Mouse (Mus musculus) hindbrain, embryonic 14.5 days (tissue): ENCODE measurements at regions not wholly inside any gene's neighbourhood (a gene's known extent, or its start where the extent isn't known, plus 50 kb on each side); places are given as distances from the start of the nearest gene placed in this dataset.

Experiments
- ATAC-seq: fragments of 200-750 bp; cut with Nextera tagmentation; 2 replicates; pipeline ENCODE4 v1.8.0; 2017; ENCODE audit warnings: moderate number of reproducible peaks, mild to moderate bottlenecking, moderate TSS enrichment, moderate library complexity; ENCODE audit not compliant: low FRiP score
- DNase-seq: peaks from one replicate; pipeline ENCODE4 v3.0.0-alpha.2; 2015; ENCODE audit warnings: low spot score
- H3K27ac ChIP-seq: fragments of 300-500 bp; sonication (generic); 2 replicates; pipeline ENCODE4 v1.5.1; 2014; ENCODE audit warnings: mild to moderate bottlenecking, moderate library complexity
- H3K27me3 ChIP-seq: fragments of 300-500 bp; sonication (generic); 2 replicates; pipeline ENCODE4 v1.6.1; 2014; ENCODE audit warnings: mild to moderate bottlenecking, low read length, mixed read lengths; ENCODE audit not compliant: control insufficient read depth, insufficient read depth
- H3K36me3 ChIP-seq: fragments of 300-500 bp; sonication (generic); replicated peaks from 2 replicates; pipeline ENCODE4 v1.6.1; 2014; ENCODE audit not compliant: control insufficient read depth, insufficient read depth
- H3K4me1 ChIP-seq: fragments of 300-500 bp; sonication (generic); replicated peaks from 2 replicates; pipeline ENCODE4 v1.6.1; 2014; ENCODE audit warnings: antibody characterized with exemption, low read length, mixed read lengths; ENCODE audit not compliant: control insufficient read depth, insufficient read depth
- H3K4me2 ChIP-seq: fragments of 300-500 bp; sonication (generic); replicated peaks from 2 replicates; pipeline ENCODE4 v1.6.1; 2014; ENCODE audit warnings: mild to moderate bottlenecking, moderate library complexity
- H3K4me3 ChIP-seq: fragments of 300-500 bp; sonication (generic); replicated peaks from 2 replicates; pipeline ENCODE4 v1.5.1; 2014; ENCODE audit warnings: mild to moderate bottlenecking, low read length
- H3K9ac ChIP-seq: fragments of 300-500 bp; sonication (generic); 2 replicates; pipeline ENCODE4 v1.6.1; 2014
- H3K9me3 ChIP-seq: fragments of 300-500 bp; sonication (generic); 2 replicates; pipeline ENCODE4 v1.6.1; 2016; ENCODE audit warnings: low read length; ENCODE audit not compliant: control insufficient read depth
- WGBS: fragments of 180-500 bp; shearing (Covaris S2); extraction: QIAGEN DNeasy Blood & Tissue Kit; methylation state at CpG from one replicate; pipeline ENCODE4 v1.1.7; 2014; 5-methylcytosine and 5-hydroxymethylcytosine counted together

- Histone ChIP-seq H3K4me3 (no peak overlapping the region), H3K27ac (no peak overlapping the region), H3K27me3 (no peaks in the 10 kb centered on the region), H3K9me3 (no peaks in the 10 kb centered on the region), H3K4me1 (no peaks in the 10 kb centered on the region), H3K9ac (no peak overlapping the region), H3K4me2 (no peak overlapping the region), H3K36me3 (no peaks in the 10 kb centered on the region)
- 88% methylated on average over 3 of the region's 3 CpGs for WGBS
- no peak for DNase-seq
- ATAC-seq: no peak
These were observed 64.8 kb upstream of the Ogfrl1 start for GRCm38 (mm10) chr1:23462411-23462810.

GRCm38 (mm10) chr1:23464081-23464480 lies 66.5 kb upstream of the Ogfrl1 start:
- H3K27me3 ChIP-seq: no peaks in the 10 kb centered on the region
- no peak overlapping the region for H3K4me3 ChIP-seq
- H3K4me2 ChIP-seq: no peak overlapping the region
- 75% methylated on average over 3 of the region's 3 CpGs for WGBS
- no peaks in the 10 kb centered on the region for H3K36me3 ChIP-seq
- H3K9me3 ChIP-seq: no peaks in the 10 kb centered on the region
- H3K4me1 ChIP-seq: no peaks in the 10 kb centered on the region
- no peak overlapping the region for H3K27ac ChIP-seq
- no peak overlapping the region for H3K9ac ChIP-seq
- ATAC-seq (no peak), DNase-seq (no peak)

GRCm38 (mm10) chr1:23466340-23466739 lies 68.8 kb upstream of the Ogfrl1 start:
- H3K36me3 ChIP-seq: no peaks in the 10 kb centered on the region
- 68% methylated on average over 7 of the region's 7 CpGs for WGBS

DNA sequence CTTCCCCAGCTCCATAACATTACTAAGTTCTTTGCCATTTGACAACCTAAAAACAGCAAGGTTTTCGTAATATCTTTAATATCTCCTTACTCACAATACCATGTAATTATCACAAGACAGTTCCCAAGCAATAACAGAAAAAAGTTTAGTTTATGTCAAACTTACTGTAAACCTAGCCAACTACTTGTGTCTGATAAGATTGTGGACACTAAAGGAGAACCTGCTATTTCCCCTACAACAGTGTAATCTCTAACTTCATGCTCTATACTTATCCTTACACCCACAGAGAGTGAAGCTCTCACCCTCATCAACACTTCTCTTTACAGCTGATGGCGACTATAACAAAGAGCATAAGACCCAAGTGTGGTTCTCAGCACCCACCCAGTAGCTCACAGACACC lies 69.8 kb upstream of the Ogfrl1 start:
- Histone ChIP-seq H3K36me3 (no peaks in the 10 kb centered on the region), H3K4me3 (no peak overlapping the region), H3K4me1 (no peaks in the 10 kb centered on the region), H3K27ac (no peak overlapping the region), H3K9ac (no peak overlapping the region), H3K27me3 (no peaks in the 10 kb centered on the region), H3K9me3 (no peaks in the 10 kb centered on the region), H3K4me2 (no peak overlapping the region)
- WGBS: 93% methylated on average over 2 of the region's 2 CpGs
- DNase-seq (no peak), ATAC-seq (no peak)

More at GRCm38 (mm10) chr1:23466340-23466739, 68.8 kb upstream of the Ogfrl1 start:
- DNase-seq (no peak), ATAC-seq (no peak)
- H3K9ac ChIP-seq: no peak overlapping the region
- H3K9me3 ChIP-seq: no peaks in the 10 kb centered on the region
- H3K4me3 ChIP-seq: no peak overlapping the region
- no peak overlapping the region for H3K27ac ChIP-seq
- H3K4me1 ChIP-seq: no peaks in the 10 kb centered on the region
- no peak overlapping the region for H3K4me2 ChIP-seq
- no peaks in the 10 kb centered on the region for H3K27me3 ChIP-seq

- Histone ChIP-seq H3K9ac (no peak overlapping the region), H3K4me2 (no peak overlapping the region), H3K27me3 (no peaks in the 10 kb centered on the region), H3K9me3 (no peaks in the 10 kb centered on the region), H3K4me3 (no peak overlapping the region), H3K36me3 (no peaks in the 10 kb centered on the region), H3K4me1 (no peaks in the 10 kb centered on the region), H3K27ac (no peak overlapping the region)
- ATAC-seq (no peak), DNase-seq (no peak)
- 86% methylated on average over 5 of the region's 5 CpGs for WGBS
These were observed 83.3 kb upstream of the Ogfrl1 start for GRCm38 (mm10) chr1:23480776-23481320.

- Histone ChIP-seq H3K4me3 (no peak overlapping the region), H3K4me2 (no peak overlapping the region), H3K9ac (no peak overlapping the region), H3K9me3 (no peaks in the 10 kb centered on the region), H3K4me1 (no peaks in the 10 kb centered on the region), H3K36me3 (no peaks in the 10 kb centered on the region), H3K27ac (no peak overlapping the region), H3K27me3 (no peaks in the 10 kb centered on the region)
- 61% methylated on average over 1 of the region's 1 CpGs for WGBS
- DNase-seq (no peak), ATAC-seq (no peak)
These were observed 87.0 kb upstream of the Ogfrl1 start for GRCm38 (mm10) chr1:23484566-23484965.

DNA sequence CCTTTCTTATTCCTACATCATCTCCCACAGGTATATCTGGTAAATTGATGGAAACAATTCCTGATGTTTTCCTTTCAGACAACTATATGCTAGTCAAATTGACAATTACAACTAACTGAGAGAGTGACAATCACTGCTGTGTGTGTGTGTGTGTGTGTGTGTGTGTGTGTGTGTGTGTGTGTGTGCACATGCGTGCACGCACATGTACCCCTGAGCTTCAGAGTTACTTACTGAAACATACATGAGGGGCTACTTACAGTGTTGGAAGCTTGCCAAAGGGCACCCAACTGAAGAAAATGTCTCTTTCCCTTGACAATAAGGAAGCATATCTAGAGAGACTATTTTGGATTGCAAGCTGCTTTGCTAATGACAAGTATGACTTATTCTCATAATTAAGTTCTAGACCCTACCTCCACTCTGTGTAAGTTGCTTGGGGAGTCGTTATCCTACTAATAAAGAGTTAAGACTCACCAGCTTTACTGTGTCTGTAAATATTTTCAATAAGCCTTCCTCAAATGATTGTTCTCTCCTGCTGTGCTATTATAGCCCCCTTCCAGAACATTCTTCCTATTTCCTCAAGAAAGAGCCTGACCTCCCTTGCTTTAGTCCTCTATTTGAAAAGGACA lies 87.7 kb upstream of the Ogfrl1 start:
- no peaks in the 10 kb centered on the region for H3K36me3 ChIP-seq
- H3K4me1 ChIP-seq: peaks cover 3% of the 10 kb centered on the region
- H3K9ac ChIP-seq: no peak overlapping the region
- H3K27ac ChIP-seq: no peak overlapping the region
- H3K27me3 ChIP-seq: no peaks in the 10 kb centered on the region
- 89% methylated on average over 3 of the region's 3 CpGs for WGBS
- no peak for DNase-seq
- no peak overlapping the region for H3K4me3 ChIP-seq
- H3K9me3 ChIP-seq: no peaks in the 10 kb centered on the region
- no peak overlapping the region for H3K4me2 ChIP-seq
- no peak for ATAC-seq

- no peak overlapping the region for H3K4me2 ChIP-seq
- H3K4me3 ChIP-seq: no peak overlapping the region
- ATAC-seq (no peak), DNase-seq (no peak)
- no peak overlapping the region for H3K9ac ChIP-seq
- no peaks in the 10 kb centered on the region for H3K9me3 ChIP-seq
- H3K27ac ChIP-seq: no peak overlapping the region
- H3K4me1 ChIP-seq: peaks cover 7% of the 10 kb centered on the region
- H3K36me3 ChIP-seq: no peaks in the 10 kb centered on the region
- H3K27me3 ChIP-seq: no peaks in the 10 kb centered on the region
These were observed 89.5 kb upstream of the Ogfrl1 start for GRCm38 (mm10) chr1:23487031-23487430.

- Histone ChIP-seq H3K9ac (no peak overlapping the region), H3K27ac (peak overlapping the region; percentile 50; the same call in 1 of the 2 replicates), H3K9me3 (no peaks in the 10 kb centered on the region), H3K4me1 (peaks cover 7% of the 10 kb centered on the region), H3K4me2 (peak overlapping the region; percentile 42), H3K4me3 (no peak overlapping the region), H3K27me3 (no peaks in the 10 kb centered on the region), H3K36me3 (no peaks in the 10 kb centered on the region)
- 34% methylated on average over 10 of the region's 10 CpGs for WGBS
- ATAC-seq (no peak; the same call in 1 of the 2 replicates), DNase-seq (peak; percentile 60)
These were observed 93.1 kb upstream of the Ogfrl1 start for GRCm38 (mm10) chr1:23490640-23491039.

DNA sequence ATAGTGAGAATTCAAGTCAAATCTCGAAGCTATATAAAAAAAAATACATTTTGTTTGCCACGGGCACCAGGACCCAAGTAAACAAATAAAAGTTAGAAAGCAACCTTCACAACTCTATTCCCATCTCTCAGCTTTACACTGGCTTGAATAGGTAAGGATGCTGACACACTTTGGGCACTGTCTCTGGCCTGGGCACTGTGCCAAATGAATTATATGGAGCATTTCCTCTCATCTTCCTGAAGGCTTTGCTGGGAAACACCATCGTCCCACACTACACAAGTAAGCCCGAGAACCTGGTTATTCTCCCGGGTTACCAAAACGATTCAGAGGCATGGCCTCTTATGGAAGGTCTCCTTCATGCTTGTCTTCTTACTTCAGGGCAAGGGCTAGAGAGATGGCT lies 93.5 kb upstream of the Ogfrl1 start:
- Histone ChIP-seq H3K4me2 (peak overlapping the region; percentile 42), H3K36me3 (no peaks in the 10 kb centered on the region), H3K9me3 (no peaks in the 10 kb centered on the region), H3K4me1 (peaks cover 7% of the 10 kb centered on the region), H3K9ac (no peak overlapping the region), H3K27me3 (no peaks in the 10 kb centered on the region), H3K27ac (peak overlapping the region; percentile 50; the same call in 1 of the 2 replicates), H3K4me3 (no peak overlapping the region)
- DNase-seq: peak; percentile 60
- WGBS: 45% methylated on average over 6 of the region's 6 CpGs
- peak; percentile 55; the same call in 1 of the 2 replicates for ATAC-seq
